Mouse (Mus musculus) c-Kit-positive CD71-positive TER-119-negative erythroid progenitor cells, embryonic 14.5 days (primary cell): Measurements from ENCODE around the gene Tbce.
"Not testable (repeated sequence)": the region's sequence is repeated elsewhere in the genome, so short reads cannot be mapped to it uniquely, and the experiment has no call there.

ENCODE experiments used
- DNase-seq: peaks from one replicate; pipeline ENCODE4 v3.0.0-alpha.2; 2013; ENCODE audit warnings: low read depth

Gene Tbce

DNA sequence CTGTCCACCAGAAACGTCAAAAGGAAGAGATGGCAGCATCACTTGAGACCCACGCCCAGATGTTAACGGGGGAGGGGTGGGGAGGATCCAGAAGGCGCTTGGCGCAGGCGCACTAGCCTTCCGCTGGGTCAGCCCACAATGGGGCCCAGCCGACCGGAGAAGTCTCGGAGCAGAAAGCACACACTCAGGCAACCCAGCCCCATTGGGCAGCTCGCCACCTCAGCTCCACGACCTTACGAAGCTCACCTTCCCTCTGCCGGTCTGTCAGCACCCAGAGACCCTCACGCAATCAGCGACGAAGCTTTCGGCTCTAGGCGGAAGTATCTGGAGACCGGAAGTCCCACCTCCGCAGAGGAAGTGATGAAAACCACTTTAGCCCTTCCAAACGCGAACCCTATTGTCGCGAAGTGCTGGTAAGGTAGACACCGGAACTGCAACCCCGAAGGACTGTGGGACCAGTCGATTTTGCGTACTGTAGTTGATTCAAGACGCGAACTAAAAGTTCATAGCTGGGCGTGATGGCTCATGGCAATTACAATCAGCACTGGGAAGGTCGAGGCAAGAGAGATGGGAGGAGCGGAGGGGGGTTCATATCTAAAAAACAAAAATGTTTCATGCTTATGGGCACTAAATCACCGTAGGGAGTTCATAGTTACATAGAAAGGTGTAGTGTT, at the start of gene Tbce:
Gene Tbce, minus strand, starts transcription at position 347 of the 674 bp plus-strand sequence.
- peak; percentile 83 for DNase-seq

DNA sequence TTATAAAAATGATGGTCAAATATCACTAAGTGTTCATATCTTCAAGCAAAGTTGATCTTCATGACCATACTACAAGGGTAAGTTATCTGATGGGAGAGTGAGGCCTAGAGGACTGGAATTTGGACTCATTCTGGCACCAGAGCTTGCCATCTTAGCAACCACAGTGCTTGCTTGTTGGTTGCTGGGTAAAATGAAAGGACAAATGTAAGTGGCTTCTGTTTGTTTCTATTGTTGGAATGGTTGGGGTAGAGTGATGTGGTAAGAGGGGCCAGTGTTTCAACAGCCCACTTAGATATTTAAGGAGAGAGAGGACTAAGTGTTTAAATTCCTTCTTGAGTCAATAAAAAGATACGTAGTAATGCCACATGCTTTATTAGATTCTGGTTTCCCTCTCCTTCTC, 49.2 kb upstream of the Tbce start:
- no peak for DNase-seq

DNA sequence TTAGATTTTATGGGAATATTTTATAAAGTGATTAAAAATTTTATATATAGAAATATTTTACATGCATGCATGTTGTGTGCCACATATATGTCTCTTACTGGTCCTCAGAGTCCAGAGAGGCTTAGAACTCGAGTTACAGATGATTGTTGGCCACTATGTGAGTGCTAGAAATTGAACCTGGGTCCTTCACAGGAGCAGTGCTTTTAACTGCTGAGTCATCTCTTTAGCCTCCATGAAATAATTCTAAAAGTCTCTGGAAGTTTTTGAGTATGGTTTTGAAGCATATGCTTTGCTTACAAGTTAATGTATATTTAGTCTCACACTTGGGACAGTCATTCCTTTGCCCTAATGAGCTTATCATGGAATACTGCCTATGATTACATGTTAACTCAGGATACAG, 35.9 kb upstream of the Tbce start:
- no peak for DNase-seq

DNA sequence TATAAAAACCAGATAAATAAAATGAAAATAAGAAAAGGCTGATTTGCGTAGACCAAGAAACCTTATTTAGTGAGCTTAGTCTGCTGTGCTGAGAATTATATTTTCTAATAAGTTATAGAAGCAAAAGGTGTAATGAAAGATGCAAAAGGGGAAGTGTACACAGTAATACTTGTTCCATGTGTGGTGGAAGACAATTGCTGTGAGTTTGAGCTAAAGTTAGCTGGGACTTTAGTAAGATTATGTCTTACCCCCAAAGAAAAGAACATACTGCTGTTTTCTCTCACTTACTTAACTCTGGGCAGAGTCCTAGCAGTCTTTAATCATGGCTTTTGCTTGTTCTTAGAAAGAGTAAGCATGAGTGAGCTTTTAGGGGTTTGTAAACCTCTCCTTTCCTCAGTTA, 34.9 kb upstream of the Tbce start:
- no peak for DNase-seq

DNA sequence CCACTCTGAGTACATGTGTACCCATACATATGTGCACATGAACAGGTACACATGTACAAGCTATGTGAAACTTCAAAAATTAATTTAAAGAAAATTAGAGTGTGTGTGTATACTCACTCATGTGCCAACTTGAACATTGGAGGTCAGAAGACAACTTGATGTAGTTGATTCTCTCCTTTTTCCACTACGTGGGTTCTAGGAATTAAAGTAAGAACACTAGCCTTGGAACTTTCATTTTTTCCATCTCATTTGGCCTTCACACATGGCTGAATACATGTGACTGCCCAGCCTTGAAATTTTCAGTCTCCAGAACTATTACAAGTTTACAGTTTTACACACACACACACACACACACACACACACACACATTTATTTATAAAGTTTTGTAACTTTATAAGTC, 29.9 kb upstream of the Tbce start:
- DNase-seq = no peak

DNA sequence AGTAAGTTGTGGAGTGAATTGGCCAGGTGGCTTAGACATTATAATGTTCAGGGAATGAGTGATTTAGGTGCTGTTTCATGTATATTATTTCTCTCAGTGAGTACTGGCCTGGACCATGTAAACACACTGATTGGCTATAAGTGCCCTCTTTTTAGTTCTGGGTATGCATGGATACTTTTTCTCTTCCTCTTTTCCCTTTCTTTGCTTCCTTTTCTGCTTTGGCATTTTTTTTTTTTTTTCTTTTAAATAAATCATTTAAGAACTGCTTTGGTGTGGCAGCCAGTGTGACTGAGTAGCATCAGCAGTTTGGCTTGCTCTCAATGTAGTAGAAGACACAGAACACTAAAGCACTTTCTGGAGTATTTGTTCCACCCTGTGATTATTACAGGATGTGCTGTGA, 28.6 kb upstream of the Tbce start:
- no peak for DNase-seq

DNA sequence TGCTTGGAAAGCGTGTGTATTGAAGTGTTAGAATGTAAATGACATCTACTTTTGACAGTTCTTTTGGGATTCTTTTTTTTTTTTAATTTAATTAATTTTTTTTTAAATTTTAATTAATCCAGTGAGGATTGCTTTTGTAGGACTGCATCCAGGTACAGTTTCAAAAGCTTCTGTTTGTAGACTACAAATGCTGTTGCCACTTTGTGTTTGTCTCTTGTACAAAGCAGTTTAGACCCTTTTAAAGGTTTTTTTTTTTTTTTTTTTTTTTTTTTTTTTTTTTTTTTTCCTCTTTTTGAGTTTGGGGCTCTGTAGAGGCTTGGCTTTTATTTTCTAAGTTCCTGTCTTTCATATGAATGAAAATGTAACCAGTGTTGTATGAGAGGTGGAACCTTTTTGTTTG, 26.3 kb upstream of the Tbce start:
- DNase-seq = no peak

DNA sequence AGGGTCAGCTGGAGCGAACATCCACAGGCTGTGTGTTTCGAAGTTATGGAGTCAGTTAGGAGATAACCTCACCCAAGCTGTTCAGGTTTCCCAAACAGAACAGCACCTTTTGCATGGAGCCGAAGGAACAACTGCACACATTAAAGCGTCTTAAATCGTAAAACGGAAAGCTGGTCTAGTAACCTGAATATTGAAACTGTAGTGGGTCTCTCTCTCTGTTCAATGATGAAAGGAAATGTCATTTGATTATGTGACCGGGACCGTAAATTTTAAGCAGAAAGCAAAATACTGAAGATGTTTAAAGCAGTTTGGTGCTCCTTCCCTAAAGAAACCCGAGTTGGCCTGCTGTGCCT, 25.6 kb upstream of the Tbce start:
- no peak for DNase-seq

DNA sequence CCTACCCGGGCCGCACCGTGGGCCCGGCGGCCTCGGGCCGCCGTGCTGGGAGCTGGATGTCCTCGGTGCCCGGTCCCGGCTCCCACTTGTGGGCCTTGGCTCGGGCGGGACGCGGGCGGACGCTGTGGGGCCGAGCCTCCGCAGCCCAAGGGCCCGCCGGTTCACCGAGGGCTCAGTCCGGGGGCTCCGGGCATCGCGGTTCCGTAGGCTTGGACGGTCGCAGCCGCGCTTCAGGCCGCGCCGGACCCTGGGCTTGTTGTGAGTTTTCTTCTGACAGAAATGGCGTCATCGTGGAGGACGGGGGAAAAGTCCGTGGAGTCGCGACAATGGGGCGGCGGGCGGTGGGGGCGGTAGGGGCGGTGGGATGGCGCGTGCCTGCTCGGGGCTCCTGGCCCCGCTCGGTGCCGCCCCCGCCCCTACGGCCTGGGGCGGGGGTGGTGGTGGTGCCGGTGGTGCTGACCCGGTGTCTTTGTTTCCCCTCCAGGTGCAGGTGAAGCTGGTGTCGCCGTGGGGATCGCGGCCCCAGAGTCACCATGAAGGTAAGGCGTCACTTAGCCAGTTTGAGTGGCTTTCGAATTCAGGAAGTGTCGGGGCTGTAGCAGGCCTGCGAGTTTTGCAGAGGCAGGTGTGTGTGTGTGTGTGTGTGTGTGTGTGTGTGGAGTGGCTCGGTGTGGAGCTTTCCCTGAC, 25.0 kb upstream of the Tbce start:
- no peak for DNase-seq

DNA sequence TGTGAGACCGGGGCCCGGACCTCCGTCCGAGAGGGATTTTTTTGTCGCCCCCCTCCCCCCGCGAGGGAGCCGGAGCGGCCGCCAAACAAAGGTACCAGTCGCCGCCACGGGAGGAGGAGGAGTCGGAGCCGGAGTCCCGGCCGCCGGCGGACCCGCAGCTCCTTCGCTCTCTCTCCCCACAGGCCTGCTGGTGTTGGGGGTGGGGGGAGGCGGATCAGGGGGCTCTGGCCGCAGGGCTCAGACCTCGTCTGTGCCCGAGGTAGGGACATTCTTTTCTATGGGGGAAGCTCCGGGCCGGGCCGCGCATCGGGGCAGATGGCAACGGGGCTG, 24.5 kb upstream of the Tbce start:
- no peak for DNase-seq

DNA sequence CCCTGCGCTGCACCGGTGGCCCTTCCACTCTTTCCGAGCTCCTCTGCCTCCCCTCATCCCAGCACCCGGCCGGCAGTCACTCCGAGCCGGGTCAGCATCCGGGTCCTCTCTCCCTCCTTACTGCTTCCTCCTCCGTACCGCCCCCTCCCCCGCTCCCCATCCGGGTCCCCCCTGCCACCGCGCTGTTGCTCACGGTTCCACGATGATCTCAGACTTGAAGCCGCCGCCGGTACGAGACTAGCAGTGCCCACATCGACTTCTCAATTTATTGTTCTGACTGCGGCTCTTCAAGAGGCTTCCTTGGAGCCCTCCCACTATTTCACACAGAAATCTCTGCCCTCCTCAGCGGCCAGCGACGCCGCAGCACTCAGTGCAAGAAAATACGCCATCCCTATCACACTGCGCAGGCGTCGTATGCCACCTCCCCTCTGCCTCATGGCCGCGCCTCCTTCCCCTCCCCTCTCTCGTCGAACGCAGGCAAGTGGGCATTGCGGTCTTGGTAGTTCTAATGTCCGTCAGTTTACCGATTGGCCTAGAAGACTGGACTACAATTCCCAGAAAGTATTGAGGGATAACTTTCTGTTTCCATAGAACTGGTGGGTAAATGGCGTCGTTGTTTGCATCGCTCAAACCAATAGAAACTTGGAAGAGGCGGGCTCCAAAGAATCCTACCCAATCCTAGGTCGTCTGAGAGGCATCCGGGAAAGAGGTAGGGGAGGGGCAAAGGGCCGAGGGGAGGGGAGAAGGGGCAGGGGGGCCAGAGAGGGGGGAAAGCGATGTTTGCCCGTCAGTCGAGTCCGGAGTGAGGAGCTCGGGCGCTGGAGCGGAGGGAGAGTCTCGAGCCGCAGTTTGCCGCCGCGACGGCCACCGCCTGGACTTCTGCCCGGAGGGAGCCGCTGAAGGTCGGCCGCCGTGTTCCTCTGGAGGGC, 23.8 kb upstream of the Tbce start, which contains the start of the genes Arid4b and Ggps1:
Gene Arid4b, plus strand, starts transcription at position 220 of the 929 bp plus-strand sequence.
Gene Ggps1, minus strand, starts transcription at position 476 of the 929 bp plus-strand sequence.
- DNase-seq = peak; percentile 97

DNA sequence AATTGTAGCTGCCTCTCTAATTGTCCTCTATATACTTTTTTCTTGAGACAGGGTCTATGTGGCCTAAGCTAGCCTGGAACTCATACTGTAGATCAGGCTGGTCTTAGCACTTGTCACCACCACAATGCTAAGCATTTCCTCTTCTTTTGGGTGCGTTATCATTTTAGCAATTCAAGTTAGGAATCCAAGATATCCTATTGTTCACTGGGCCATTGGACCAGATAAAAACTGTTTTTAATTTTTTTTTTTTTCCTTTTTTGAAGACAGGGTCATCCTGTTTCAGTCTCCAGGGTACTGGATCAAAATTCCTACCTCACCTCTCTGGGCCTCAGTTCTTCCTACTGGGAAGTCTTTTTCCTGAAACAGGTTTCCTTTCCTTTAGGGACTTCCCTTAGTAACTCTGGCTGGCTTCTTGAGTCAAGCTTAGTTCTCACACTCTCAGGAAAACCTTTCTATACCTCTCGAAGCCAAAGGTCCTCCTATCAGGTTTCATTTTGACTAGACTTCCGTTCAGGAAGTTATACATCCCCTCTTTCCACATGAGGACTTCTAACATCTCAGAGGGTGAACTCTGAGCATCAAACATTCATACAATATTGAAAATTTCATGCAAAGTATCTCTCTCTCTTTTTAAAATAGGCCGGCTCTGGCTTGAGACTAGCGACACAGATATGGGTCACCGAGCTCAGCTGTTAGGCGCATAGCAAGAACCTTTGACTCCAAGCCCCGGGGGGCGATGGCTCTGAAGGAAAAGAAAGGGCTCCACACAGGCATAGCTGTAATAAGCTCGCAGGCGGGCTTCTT, 23.0 kb upstream of the Tbce start:
- no peak for DNase-seq

DNA sequence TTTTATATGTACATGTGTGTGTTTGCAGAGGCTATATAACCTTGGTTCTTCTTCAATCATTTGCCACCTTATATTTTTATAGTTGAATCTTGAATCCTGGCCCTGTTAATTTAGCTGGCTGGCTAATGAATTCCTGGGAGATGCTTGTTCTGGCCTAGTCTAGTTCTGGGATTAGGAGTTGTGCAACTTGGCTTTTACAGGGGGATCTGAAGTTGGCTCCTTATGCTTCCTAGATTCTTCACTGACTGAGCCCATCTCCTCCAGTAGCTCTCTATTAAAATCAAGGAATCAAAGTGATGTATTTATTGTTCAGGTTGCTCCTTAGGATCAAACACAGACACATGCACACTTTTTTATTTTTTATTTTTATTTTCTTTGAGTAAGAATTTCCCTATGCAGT, 20.1 kb upstream of the Tbce start:
- no peak for DNase-seq

DNA sequence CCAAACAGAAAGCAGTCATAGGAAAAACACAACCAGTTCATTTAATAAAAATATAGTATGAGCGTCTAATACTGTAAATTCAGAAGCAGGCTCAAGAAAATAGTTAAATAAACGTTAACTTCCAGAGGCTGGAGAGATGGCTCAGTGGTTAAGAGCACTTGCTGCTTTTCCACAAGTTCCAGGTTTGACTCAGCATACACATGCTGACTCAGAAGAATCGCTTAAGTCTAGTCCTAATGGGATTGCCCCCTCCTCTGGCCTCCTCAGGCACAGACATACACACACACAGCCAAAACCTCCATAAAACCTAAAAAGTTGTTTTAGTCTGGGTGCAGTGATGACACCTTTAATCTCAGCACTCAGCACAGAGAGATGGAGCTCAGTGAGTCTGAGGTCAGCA, 17.4 kb upstream of the Tbce start:
- no peak for DNase-seq

DNA sequence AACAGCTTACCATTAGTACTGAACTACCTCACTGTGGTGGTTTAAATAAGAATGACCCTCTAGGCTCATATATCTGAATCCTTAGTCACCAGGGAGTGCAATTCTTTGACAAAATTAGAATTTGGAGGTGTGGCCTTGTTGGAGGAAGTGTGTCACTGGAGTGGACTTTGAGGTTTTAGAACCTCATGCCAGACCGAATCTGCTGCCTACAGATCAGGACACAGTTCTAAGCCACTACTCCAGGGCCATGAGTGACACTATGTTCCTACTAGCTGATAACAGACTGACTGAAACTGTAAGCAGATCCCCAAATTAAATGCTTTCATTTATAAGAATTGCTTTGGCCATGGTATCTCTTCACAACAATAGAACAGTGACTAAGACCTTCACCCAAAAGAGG, 10.4 kb upstream of the Tbce start:
- no peak for DNase-seq

DNA sequence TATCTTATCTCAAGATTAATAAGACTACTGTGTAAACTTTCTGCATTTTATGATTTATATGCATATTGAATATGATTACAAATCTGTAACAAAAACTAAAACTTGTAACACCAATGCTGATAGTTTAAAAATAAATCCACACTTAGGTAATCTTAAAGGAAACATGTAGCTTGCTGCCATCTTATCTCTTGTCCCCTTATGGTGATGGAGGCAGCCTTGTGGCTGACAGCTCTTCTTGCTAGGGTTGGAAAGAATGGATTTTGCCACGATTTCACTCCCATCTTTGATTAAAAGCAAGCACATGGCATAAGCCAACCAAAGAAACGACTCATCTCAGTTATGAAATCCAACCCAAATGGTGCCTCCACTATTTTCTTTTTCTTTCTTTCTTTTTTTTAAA, 5.1 kb upstream of the Tbce start:
- DNase-seq = no peak

DNA sequence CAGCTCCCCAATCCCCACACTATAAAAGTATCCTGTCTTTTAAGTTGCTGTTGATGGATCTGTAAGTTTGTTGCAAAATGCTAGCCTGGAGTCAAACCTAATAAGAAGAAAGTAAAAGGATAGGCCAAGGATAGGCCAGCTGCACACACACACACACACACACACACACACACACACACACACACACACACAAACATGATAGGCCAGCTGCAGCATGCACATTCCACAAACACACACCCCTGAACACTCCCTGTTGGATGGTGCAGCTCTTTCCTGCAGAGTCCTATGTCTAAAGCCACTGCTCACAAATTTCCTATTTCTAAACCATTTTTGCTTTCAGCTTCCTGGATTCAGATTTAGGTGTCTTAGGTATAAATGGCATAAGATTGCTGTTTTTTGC, 4.4 kb upstream of the Tbce start:
- no peak for DNase-seq

DNA sequence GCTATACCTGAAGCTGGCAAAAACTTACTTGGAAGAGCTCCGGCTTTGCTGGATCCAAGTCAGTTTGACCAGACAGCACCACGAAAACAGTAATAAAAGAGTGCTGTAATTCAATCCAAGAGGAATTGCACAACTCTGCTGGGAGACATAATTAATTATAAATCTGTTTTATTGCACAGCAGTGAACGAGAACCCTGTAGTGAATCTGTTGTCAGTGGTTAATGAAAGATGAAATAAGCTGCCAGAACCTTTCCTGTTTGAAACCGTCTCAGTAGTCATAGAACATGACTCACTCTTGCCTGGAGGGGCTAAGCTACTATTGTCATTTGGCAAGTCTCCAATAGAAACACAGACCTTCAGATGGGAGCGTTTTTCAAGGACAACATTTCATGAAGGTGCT, 748 bp upstream of the Tbce start:
- no peak for DNase-seq

DNA sequence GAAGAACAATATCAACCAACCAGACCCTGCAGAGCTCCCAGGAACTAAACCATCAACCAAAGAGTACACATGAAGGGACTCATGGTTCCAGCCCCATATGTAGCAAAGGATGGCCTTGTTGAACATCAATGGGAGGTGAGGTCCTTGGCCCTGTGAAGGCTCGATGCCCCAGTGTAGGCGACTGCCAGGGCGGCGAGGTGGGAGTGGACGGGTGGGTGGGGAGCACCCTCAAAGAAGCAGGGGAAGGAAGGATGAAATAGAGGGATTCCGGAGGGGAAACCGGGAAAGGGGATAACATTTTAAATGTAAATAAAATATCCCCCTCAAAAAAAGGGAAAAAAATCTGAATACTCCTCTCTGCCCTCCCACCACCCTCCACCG, 537 bp downstream of the Tbce start:
- DNase-seq = no peak

DNA sequence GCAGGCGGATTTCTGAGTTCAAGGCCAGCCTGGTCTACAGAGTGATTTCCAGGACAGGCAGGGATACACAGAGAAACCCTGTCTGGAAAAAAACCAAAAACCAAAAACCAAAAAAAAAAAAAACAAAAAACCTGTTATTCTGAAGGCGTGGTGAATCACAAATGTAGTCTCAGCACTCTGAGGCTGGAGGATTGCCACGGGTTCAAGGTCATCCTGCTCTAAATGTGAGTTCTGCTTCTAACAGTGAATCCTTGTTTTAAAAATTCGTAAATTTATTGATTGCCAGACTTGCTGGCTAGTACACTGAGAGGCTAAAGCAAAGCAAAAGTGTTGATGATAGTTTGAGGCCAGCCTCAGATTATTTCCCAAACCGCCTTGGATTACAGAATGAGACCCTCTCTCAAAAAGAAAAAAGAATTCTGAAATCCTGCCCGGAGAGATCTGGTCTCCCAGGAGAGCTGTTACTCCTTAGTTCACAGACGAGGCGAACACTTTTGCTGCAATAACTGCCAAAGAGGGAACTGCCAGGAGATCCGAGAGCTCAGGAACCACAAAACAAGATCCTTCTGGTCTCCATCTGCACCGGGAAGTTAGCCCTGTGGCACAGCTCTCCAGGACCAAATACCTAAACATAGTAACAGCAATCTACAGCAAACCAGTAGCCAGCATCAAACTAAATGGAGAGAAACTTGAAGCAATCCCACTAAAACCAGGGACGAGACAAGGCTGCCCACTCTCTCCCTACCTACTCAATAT, 3.4 kb downstream of the Tbce start:
- no peak for DNase-seq

DNA sequence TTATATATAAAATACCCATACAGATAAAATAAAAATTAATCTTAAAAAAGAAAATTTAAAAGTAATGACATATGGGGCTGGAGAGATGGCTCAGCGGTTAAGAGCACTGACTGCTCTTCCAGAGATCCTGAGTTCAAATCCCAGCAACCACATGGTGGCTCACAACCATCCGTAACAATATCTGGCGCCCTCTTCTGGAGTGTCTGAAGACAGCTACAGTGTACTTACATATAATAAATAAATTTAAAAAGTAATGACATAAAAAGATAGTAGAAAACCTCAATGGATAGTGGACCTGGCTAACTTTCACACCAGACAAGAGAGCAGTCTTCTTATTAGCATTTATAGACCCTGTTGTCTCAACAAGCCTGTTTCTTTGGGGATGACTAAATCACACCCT, 4.1 kb downstream of the Tbce start:
- not testable (repeated sequence) for DNase-seq

DNA sequence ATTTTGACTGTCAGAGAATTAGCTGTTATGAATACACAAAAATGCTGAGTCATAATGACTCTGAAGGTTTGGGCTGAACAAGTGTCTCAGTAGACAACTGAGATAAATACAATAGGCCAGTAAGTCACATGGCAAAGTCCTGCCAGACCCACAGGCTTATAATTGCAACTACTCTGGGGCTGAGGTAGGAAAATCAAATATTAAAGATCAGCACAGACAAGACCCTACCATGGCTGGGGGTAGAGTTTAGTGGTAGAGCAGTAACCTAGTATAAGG, 5.4 kb downstream of the Tbce start:
- DNase-seq = peak; percentile 73
